Mouse (Mus musculus): ENCODE measurements around the gene Rpn1. TPM values are rescaled to one million over a fixed set of nuclear protein-coding genes. Genes with fewer than 3 reads are reported as not detected.

Rpn1 gene
- polyA plus RNA-seq, 1 experiment from 2014 or later = 352 TPM

- ATAC-seq (ENCODE audit: insufficient number of reproducible peaks, insufficient read depth, low FRiP score, low TSS enrichment) = no peak
- 70% methylated on average over 16 of the region's 16 CpGs for WGBS
- Histone ChIP-seq H3K9me3 (no peaks in the 10 kb centered on the region), H3K9ac (no peak overlapping the region), H3K27me3 (no peaks in the 10 kb centered on the region), H3K4me3 (no peak overlapping the region), H3K27ac (no peak overlapping the region), H3K4me1 (no peaks in the 10 kb centered on the region), H3K4me2 (replicated peaks) (no peak overlapping the region), H3K36me3 (no peaks in the 10 kb centered on the region)
Observed at GRCm38 (mm10) chr6:88147411-88148003, 63.2 kb downstream of the Rpn1 start.

- Histone ChIP-seq H3K9ac (no peak overlapping the region), H3K4me3 (no peak overlapping the region), H3K4me2 (replicated peaks) (no peak overlapping the region), H3K27me3 (no peaks in the 10 kb centered on the region), H3K36me3 (no peaks in the 10 kb centered on the region), H3K27ac (no peak overlapping the region), H3K4me1 (no peaks in the 10 kb centered on the region), H3K9me3 (no peaks in the 10 kb centered on the region)
- ATAC-seq (ENCODE audit: insufficient number of reproducible peaks, insufficient read depth, low FRiP score, low TSS enrichment) = no peak
- 73% methylated on average over 4 of the region's 4 CpGs for WGBS
Observed at GRCm38 (mm10) chr6:88151335-88151734, 67.1 kb downstream of the Rpn1 start.

- H3K27ac ChIP-seq = no peak overlapping the region
- 83% methylated on average over 14 of the region's 14 CpGs for WGBS
Observed at GRCm38 (mm10) chr6:88152127-88152705, 67.9 kb downstream of the Rpn1 start.

DNA sequence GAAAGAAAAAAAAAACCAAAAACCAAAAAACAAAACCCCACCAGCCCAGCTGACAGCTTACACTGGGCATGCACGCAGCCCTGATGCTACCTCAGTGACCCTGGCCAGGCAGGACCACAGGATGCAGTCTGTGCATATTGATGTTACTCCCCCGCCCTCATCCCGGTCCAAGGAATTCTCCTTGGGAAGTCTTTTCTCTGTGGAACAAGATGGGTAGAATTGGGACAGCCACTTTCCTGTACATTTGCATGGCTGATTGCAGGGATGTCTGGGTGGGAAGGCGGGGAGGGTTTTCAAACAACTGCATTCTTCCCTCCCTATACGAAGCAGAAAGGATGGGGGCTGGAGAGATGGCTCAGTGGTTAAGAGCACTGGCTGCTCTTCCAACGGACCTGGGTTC lies 68.7 kb downstream of the Rpn1 start:
- H3K4me3 ChIP-seq = no peak overlapping the region
- no peaks in the 10 kb centered on the region for H3K27me3 ChIP-seq
- no peak overlapping the region for H3K27ac ChIP-seq
- H3K4me1 ChIP-seq = no peaks in the 10 kb centered on the region
- H3K9me3 ChIP-seq = no peaks in the 10 kb centered on the region
- WGBS = 71% methylated on average over 6 of the region's 6 CpGs
- no peak overlapping the region for H3K9ac ChIP-seq
- no peak for ATAC-seq (ENCODE audit: insufficient number of reproducible peaks, insufficient read depth, low FRiP score, low TSS enrichment)
- H3K4me2 ChIP-seq (replicated peaks) = no peak overlapping the region
- no peaks in the 10 kb centered on the region for H3K36me3 ChIP-seq

More at GRCm38 (mm10) chr6:88152127-88152705, 67.9 kb downstream of the Rpn1 start:
- no peak overlapping the region for H3K4me2 ChIP-seq (replicated peaks)
- H3K4me3 ChIP-seq = no peak overlapping the region
- no peak for ATAC-seq (ENCODE audit: insufficient number of reproducible peaks, insufficient read depth, low FRiP score, low TSS enrichment)
- no peak overlapping the region; the same call in 1 of the 2 replicates for H3K9ac ChIP-seq
- H3K9me3 ChIP-seq = no peaks in the 10 kb centered on the region
- H3K4me1 ChIP-seq = no peaks in the 10 kb centered on the region
- no peaks in the 10 kb centered on the region for H3K27me3 ChIP-seq
- H3K36me3 ChIP-seq = no peaks in the 10 kb centered on the region

Small RNA genes within 50 kb of the gene (microRNA-seq; reads per million reads assigned to microRNA genes)
- gene Mir6376 = not detected

Other genes starting within 250 kb of the Rpn1 start
- 3.9 and 4.2 TPM in 2 replicates for gene Gm45140, start 248.7 kb upstream of the Rpn1 start, polyA plus RNA-seq (2016; fragmentation: Nextera tagmentation; extraction: Ambion mirVana)
- gene Isy1, start 245.7 kb upstream of the Rpn1 start, polyA plus RNA-seq (2016; fragmentation: Nextera tagmentation; extraction: Ambion mirVana) = 55.1 and 60.5 TPM in 2 replicates
- gene Cnbp, start 233.4 kb upstream of the Rpn1 start, polyA plus RNA-seq (2016; fragmentation: Nextera tagmentation; extraction: Ambion mirVana) = 1,060 and 1,087 TPM in 2 replicates
- gene Copg1, start 196.7 kb upstream of the Rpn1 start, polyA plus RNA-seq (2016; fragmentation: Nextera tagmentation; extraction: Ambion mirVana) = 176 and 177 TPM in 2 replicates
- gene Hmces, start 170.5 kb upstream of the Rpn1 start, polyA plus RNA-seq (2016; fragmentation: Nextera tagmentation; extraction: Ambion mirVana) = 63.4 and 63.5 TPM in 2 replicates
- gene H1fx, start 102.8 kb upstream of the Rpn1 start, polyA plus RNA-seq (2016; fragmentation: Nextera tagmentation; extraction: Ambion mirVana) = 88.3 and 117 TPM in 2 replicates
- gene Rab7, start 39.2 kb upstream of the Rpn1 start, polyA plus RNA-seq (2016; fragmentation: Nextera tagmentation; extraction: Ambion mirVana) = 169 and 175 TPM in 2 replicates
- 40.3 and 50.4 TPM in 2 replicates for gene Gata2, start 109.4 kb downstream of the Rpn1 start, polyA plus RNA-seq (2016; fragmentation: Nextera tagmentation; extraction: Ambion mirVana)
- gene Dnajb8, start 137.8 kb downstream of the Rpn1 start, polyA plus RNA-seq (2016; fragmentation: Nextera tagmentation; extraction: Ambion mirVana) = not detected in 2 replicates

All from embryonic facial prominence, embryonic 12.5 days (tissue).